Mouse (Mus musculus) stomach, embryonic 15.5 days (tissue): ENCODE measurements at regions not wholly inside any gene's neighbourhood (a gene's known extent, or its start where the extent isn't known, plus 50 kb on each side); places are given as distances from the start of the nearest gene placed in this dataset.
A peak's percentile ranks its signal among the peaks of the same experiment; 100 is the strongest.

Experiments
- ATAC-seq: fragments of 200-750 bp; cut with Nextera tagmentation; 2 replicates; pipeline ENCODE4 v1.8.0; 2017; ENCODE audit warnings: low read depth, moderate number of reproducible peaks, moderate TSS enrichment; ENCODE audit not compliant: insufficient read depth, low FRiP score
- H3K27ac ChIP-seq: fragments of 300-500 bp; sonication (generic); 2 replicates; pipeline ENCODE4 v1.5.1; 2015; ENCODE audit warnings: mild to moderate bottlenecking, inconsistent platforms
- H3K27me3 ChIP-seq: fragments of 300-500 bp; sonication (generic); replicated peaks from 2 replicates; pipeline ENCODE4 v1.6.1; 2015; ENCODE audit warnings: inconsistent platforms
- H3K36me3 ChIP-seq: fragments of 300-500 bp; sonication (generic); 2 replicates; pipeline ENCODE4 v1.6.1; 2015; ENCODE audit warnings: inconsistent platforms
- H3K4me1 ChIP-seq: fragments of 300-500 bp; sonication (generic); 2 replicates; pipeline ENCODE4 v1.6.1; 2015; ENCODE audit warnings: inconsistent platforms
- H3K4me2 ChIP-seq: fragments of 300-500 bp; sonication (generic); 2 replicates; pipeline ENCODE4 v1.6.1; 2015; ENCODE audit warnings: mild to moderate bottlenecking, inconsistent platforms
- H3K4me3 ChIP-seq: fragments of 300-500 bp; sonication (generic); replicated peaks from 2 replicates; pipeline ENCODE4 v1.5.1; 2015; ENCODE audit warnings: inconsistent platforms
- H3K9ac ChIP-seq: fragments of 300-500 bp; sonication (generic); 2 replicates; pipeline ENCODE4 v1.6.1; 2015; ENCODE audit warnings: inconsistent platforms
- H3K9me3 ChIP-seq: fragments of 300-500 bp; sonication (generic); 2 replicates; pipeline ENCODE4 v1.6.1; 2016; ENCODE audit warnings: inconsistent platforms
- WGBS: fragments of 180-500 bp; shearing (Covaris S2); methylation state at CpG from one replicate; pipeline ENCODE4 v1.1.7; 2015; 5-methylcytosine and 5-hydroxymethylcytosine counted together

DNA sequence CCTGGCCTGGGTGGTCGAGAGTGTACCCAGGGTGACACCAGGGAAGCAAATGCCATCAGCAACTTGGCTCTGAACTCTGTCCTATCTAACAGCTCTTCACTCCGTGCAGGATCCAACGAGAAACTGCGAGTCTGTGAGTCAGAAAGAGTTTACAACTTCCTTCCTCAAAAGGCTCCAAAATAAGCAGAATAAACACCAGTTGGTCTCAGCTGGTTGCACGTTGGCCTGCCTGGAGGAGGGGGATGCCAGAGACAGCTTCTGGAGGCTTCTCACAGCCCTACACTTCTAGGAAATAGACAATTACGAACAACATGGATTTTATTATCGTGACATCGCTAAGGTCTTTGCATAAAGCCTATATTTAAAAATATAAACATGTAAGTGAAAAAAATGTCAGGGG, 133.4 kb upstream of the Pkdcc start:
- Histone ChIP-seq H3K4me1 (peaks cover 34% of the 10 kb centered on the region), H3K9ac (no peak overlapping the region), H3K4me2 (no peak overlapping the region), H3K9me3 (no peaks in the 10 kb centered on the region), H3K36me3 (no peaks in the 10 kb centered on the region), H3K27ac (peak overlapping the region; percentile 71), H3K4me3 (no peak overlapping the region), H3K27me3 (no peaks in the 10 kb centered on the region)
- no peak; the same call in 1 of the 2 replicates for ATAC-seq
- 28% methylated on average over 8 of the region's 8 CpGs for WGBS

DNA sequence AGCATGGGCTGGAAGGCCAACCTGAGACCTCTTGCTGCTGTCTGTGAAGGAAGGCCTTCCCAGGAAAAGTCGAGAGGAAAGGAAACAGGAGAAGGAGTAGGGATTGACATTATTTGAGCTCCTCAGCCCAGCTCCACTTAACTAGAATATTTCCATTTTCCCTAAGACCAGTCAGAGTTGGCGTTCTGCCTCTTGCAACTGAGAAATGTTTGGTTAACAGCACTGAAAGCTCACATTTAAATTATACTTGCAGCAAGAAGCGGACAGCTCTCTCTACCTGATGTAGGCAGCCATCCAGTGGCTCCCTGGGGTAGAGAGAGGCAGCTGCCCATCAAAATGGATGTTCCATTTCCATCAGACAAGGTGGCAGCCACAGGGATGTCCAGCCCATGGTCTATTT, 131.6 kb upstream of the Pkdcc start:
- H3K9ac ChIP-seq, result no peak overlapping the region
- H3K4me3 ChIP-seq, result no peak overlapping the region
- no peaks in the 10 kb centered on the region for H3K36me3 ChIP-seq
- peak overlapping the region; percentile 82 for H3K27ac ChIP-seq
- H3K9me3 ChIP-seq, result no peaks in the 10 kb centered on the region
- peaks cover 23% of the 10 kb centered on the region for H3K4me1 ChIP-seq
- H3K27me3 ChIP-seq, result no peaks in the 10 kb centered on the region
- WGBS, result 38% methylated on average over 3 of the region's 3 CpGs
- no peak overlapping the region for H3K4me2 ChIP-seq
- no peak for ATAC-seq

DNA sequence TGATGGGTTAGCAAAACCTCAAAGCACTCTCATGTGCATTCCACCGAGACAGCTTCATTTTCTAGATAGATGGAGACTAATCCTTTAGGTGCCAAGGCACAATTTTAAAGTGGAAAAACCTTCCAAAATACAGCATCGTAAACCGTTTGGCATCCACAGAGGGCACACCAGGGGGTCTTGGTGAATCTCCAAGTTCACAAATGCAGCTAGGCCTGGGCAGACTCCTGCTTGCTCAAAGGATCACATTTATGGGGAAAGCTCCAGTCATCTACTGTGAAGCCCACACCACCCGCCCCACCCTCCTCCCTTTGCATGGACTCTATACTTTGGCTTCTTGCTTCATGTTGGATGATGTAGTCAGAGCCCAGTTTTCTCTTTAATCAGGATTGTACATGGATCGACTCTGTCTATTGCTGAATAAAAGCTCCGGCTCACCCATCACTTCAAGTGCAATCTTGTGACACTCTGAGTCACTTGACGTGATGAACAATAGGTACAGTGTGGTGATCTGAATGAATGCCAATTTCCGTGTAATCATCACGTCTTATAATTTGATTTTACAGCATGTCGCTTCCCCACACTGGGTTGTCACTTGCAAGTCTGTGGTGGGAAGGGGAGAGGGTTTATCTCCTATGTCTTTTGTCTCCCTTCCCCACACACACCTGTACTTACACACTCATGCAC, 129.2 kb upstream of the Pkdcc start:
- 82% methylated on average over 10 of the region's 10 CpGs for WGBS
- no peak overlapping the region for H3K27ac ChIP-seq
- no peaks in the 10 kb centered on the region for H3K36me3 ChIP-seq
- H3K4me3 ChIP-seq, result no peak overlapping the region
- ATAC-seq, result no peak
- no peak overlapping the region for H3K4me2 ChIP-seq
- no peaks in the 10 kb centered on the region for H3K27me3 ChIP-seq
- H3K4me1 ChIP-seq, result peaks cover 19% of the 10 kb centered on the region
- H3K9ac ChIP-seq, result no peak overlapping the region
- no peaks in the 10 kb centered on the region for H3K9me3 ChIP-seq

DNA sequence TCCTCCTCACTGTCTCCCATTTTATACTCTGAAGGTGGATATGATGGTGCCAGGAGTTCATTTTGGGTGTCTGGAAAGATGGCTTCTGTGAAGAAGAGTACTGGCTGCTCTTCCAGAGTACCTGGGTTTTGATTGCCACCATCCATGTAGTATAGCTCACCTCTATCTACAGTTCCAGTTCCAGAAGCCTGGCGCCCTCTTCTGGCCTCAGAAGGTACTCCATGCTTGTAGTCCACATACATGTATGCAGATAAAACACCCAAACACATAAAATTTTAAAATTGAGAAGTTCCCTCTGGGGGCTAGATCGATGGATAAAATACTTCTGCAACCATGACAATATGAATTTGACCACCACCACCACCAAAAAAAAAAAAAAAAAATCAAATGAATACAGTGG, 128.4 kb upstream of the Pkdcc start:
- H3K36me3 ChIP-seq, result no peaks in the 10 kb centered on the region
- H3K27ac ChIP-seq, result no peak overlapping the region
- no peak for ATAC-seq
- peaks cover 19% of the 10 kb centered on the region for H3K4me1 ChIP-seq
- no peaks in the 10 kb centered on the region for H3K9me3 ChIP-seq
- H3K27me3 ChIP-seq, result no peaks in the 10 kb centered on the region
- no peak overlapping the region for H3K4me3 ChIP-seq
- H3K9ac ChIP-seq, result no peak overlapping the region
- 78% methylated on average over 2 of the region's 2 CpGs for WGBS
- no peak overlapping the region for H3K4me2 ChIP-seq

DNA sequence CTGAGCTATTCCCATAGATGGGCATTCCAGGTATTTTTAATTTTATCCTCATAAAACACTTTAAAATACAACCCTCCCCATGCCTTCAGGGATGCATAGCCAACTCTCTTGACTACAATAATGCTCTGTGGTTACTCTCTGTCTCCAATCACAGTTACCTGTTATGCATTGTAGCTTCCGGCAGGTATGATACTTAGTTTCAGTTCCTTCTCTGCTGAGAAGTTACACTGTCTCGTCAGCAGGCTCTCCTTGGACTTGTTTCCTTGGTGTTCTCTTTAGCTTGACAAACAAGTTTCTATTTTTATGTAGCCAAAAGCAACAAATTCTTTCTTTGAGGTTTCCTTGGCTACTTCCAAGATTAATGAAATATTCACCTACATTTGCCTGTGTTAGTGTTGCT, 126.6 kb upstream of the Pkdcc start:
- ATAC-seq, result no peak
- Histone ChIP-seq H3K27me3 (no peaks in the 10 kb centered on the region), H3K9me3 (no peaks in the 10 kb centered on the region), H3K27ac (no peak overlapping the region), H3K4me1 (peaks cover 7% of the 10 kb centered on the region; the same call in 1 of the 2 replicates), H3K36me3 (no peaks in the 10 kb centered on the region), H3K4me2 (no peak overlapping the region), H3K4me3 (no peak overlapping the region), H3K9ac (no peak overlapping the region)
- 78% methylated on average over 2 of the region's 2 CpGs for WGBS

DNA sequence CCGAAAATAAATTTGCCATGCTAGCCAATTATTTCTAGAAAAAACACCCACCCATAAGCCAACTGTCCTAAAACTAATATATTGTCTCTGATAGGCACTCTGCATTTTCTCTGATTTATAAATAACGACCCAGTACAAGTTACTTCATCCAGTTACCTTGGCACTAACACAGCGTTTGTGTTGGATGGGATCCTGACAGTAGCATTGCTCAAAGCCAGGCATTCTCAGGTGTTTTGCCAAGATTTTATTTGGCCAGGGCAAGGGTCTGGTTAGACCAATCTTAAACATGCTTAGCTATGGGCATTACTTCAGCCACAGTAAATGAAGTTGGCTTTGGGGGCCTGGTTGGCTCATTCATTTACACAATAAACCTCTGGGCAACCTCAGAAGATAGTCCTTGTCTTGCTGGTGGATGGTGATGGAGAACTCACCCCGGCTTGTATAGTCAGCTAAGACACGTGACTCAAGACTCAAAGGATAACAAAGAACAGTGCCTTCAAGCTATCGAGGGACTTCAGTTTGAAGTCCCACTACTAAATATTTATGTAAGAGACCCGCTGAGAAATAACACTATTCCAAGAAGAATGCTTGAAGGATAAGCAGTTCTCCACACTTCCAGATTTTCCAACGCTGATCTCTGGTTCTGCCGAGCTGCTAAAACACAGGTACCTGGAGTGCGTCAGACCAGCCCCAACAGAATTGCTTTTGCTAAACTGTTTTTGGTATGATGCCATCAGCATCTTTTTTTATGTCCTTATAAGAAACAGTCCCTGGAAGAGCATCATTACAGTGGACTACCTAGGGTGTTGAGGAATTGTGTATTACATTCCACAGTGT, 125.0 kb upstream of the Pkdcc start:
- peak; percentile 45; the same call in 1 of the 2 replicates for ATAC-seq
- Histone ChIP-seq H3K4me2 (no peak overlapping the region), H3K36me3 (no peaks in the 10 kb centered on the region), H3K9me3 (no peaks in the 10 kb centered on the region), H3K27ac (peak overlapping the region; percentile 41; the same call in 1 of the 2 replicates), H3K27me3 (no peaks in the 10 kb centered on the region), H3K4me1 (no peaks in the 10 kb centered on the region), H3K9ac (no peak overlapping the region), H3K4me3 (no peak overlapping the region)
- WGBS, result 47% methylated on average over 10 of the region's 10 CpGs

DNA sequence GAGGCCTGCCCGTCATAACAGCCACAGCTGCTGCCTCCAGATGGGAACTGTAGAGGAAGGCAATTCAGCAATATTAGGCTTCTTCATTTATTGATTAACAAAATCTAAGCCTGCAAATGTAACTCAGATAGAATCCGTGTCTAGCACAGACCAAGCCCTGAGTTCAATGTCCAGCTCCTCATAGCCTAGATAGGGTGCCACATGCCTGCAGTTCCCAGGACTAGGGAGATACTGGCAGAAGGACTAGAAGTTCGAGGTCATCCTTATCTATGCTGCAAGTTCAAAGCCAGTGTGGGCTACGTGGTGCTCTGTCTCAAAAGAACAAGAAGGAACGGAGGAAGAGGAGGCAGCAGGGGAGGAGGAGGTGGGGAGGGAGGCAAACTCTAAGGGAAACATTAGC, 121.2 kb upstream of the Pkdcc start:
- Histone ChIP-seq H3K36me3 (no peaks in the 10 kb centered on the region), H3K9me3 (no peaks in the 10 kb centered on the region), H3K27ac (no peak overlapping the region), H3K27me3 (no peaks in the 10 kb centered on the region), H3K4me2 (no peak overlapping the region), H3K9ac (no peak overlapping the region), H3K4me3 (no peak overlapping the region), H3K4me1 (no peaks in the 10 kb centered on the region)
- no peak for ATAC-seq
- WGBS, result 68% methylated on average over 5 of the region's 5 CpGs

DNA sequence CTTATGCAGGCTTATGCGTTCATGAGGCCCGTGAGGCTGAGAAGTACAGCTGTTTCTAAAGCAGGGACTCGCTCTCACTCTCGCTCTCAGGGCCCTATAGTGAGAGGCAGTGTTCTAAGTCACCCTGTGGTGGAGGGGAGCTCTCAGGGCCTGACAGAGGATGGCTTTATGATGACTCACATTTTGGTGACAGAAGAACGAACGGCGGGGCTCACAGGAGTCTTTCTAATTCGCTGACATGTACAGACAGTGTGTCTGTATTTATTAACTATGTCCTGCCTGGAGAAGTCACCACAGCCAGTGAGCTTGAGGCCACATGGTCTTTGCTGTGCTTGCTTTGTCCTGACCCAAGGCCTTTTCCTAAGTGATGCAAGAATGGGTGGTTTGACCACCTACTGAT, 118.6 kb upstream of the Pkdcc start:
- Histone ChIP-seq H3K36me3 (no peaks in the 10 kb centered on the region), H3K27me3 (no peaks in the 10 kb centered on the region), H3K9me3 (no peaks in the 10 kb centered on the region), H3K4me2 (no peak overlapping the region), H3K4me1 (no peaks in the 10 kb centered on the region), H3K4me3 (no peak overlapping the region), H3K9ac (no peak overlapping the region), H3K27ac (no peak overlapping the region)
- 47% methylated on average over 8 of the region's 8 CpGs for WGBS
- no peak for ATAC-seq

DNA sequence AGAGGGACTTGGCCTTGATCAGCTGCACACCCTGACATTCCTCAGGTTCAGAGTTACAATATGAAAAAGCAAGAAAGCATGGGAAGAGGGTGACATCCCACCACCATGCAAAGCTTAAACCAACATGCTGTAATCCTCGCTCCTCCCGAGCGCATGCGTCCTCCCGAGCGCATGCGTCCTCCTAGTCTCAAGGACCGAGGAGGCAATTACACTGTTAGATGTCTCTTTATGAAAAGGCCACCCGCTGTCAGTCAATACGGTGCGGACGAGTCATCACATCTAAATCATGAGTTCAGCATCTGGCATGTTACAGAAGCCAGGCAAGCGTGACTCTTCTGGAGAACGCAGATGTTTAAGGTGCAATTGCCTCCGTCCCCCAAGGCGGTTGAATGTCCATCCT, 117.1 kb upstream of the Pkdcc start:
- H3K4me1 ChIP-seq, result peaks cover 7% of the 10 kb centered on the region; the same call in 1 of the 2 replicates
- no peak overlapping the region for H3K4me3 ChIP-seq
- ATAC-seq, result no peak
- no peaks in the 10 kb centered on the region for H3K9me3 ChIP-seq
- H3K36me3 ChIP-seq, result no peaks in the 10 kb centered on the region
- no peak overlapping the region for H3K27ac ChIP-seq
- no peaks in the 10 kb centered on the region for H3K27me3 ChIP-seq
- no peak overlapping the region for H3K4me2 ChIP-seq
- 89% methylated on average over 16 of the region's 16 CpGs for WGBS
- H3K9ac ChIP-seq, result no peak overlapping the region

DNA sequence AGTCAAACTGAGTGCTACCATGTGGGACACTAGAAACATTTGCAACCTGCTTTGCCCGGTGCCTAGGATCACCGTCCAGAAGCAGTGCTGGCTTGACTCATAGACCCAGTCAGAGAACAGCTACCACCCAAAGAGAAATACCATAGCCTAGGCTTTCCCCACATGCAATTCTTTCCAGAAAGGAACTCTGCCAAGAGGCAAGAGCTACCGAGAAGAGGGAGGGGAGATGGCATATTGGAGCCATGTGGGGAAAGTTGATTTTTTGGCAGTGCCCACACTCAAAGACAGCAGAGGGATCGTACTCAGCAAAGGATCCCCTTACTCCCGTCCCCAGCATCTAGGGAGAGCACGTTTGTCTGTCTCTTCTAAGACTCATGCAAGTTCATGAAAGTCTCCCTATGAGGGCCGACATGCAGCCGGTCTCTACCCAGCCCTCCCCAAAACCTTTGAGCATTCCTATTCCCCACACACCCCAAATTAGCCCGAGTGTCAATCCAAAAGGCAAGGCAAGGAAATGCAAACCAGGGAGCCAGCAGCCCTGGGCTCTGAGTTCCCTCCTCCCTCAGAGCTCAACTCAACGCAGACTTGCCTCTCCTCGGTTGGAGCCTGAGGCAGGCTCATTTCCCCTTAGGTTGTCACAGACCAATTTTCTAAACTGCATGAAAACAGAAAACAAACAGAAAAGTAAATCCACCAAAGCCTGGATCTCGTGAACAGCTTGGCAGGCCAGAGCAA, 116.2 kb upstream of the Pkdcc start:
- H3K4me1 ChIP-seq, result peaks cover 9% of the 10 kb centered on the region; the same call in 1 of the 2 replicates
- no peak overlapping the region for H3K4me2 ChIP-seq
- no peaks in the 10 kb centered on the region for H3K9me3 ChIP-seq
- H3K4me3 ChIP-seq, result no peak overlapping the region
- ATAC-seq, result no peak
- no peak overlapping the region for H3K27ac ChIP-seq
- no peaks in the 10 kb centered on the region for H3K27me3 ChIP-seq
- H3K36me3 ChIP-seq, result no peaks in the 10 kb centered on the region
- no peak overlapping the region for H3K9ac ChIP-seq
- 72% methylated on average over 12 of the region's 12 CpGs for WGBS

DNA sequence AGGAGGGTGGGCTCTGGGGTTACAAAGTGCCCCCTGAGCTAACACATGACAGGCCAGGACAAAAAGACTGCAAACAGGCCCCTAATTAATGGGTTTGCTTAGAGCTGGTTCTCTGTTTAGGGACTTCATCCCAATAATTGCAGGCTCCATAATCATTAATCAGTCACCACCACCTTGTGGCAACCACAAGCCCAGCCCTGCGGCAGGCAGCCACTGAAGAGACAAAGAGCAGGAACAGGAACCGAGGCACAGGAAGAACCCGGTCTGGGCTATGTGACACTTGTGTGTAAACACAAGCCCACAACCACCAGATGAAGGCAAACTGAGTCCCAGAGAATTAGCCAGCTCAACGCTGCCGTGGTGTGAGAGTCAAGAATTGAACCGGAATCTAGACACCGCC, 114.1 kb upstream of the Pkdcc start:
- Histone ChIP-seq H3K27ac (no peak overlapping the region), H3K9ac (no peak overlapping the region), H3K4me2 (no peak overlapping the region), H3K4me1 (peaks cover 9% of the 10 kb centered on the region; the same call in 1 of the 2 replicates), H3K36me3 (no peaks in the 10 kb centered on the region), H3K4me3 (no peak overlapping the region), H3K27me3 (no peaks in the 10 kb centered on the region), H3K9me3 (no peaks in the 10 kb centered on the region)
- ATAC-seq, result no peak
- WGBS, result 52% methylated on average over 7 of the region's 7 CpGs

DNA sequence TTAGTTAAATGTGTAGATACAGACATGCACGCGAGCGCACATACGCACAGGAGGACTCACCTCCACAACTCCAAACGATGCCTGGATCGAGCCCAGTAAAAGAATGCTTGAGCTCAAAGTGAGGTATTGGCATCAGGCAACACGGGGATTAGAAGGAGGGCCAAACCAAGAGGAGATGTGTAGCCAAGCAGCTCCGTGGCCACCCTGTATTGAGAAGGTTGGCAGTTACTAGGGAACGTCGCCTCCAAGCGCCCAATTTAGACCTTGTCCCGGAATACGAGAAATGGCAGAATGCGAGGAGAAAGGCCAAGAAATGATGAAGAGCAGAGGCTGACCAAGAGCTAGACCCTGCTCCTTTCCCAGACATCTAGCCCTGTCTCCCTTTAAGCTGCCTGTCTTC, 113.3 kb upstream of the Pkdcc start:
- Histone ChIP-seq H3K4me1 (peaks cover 9% of the 10 kb centered on the region; the same call in 1 of the 2 replicates), H3K27me3 (no peaks in the 10 kb centered on the region), H3K9me3 (no peaks in the 10 kb centered on the region), H3K36me3 (no peaks in the 10 kb centered on the region), H3K27ac (no peak overlapping the region), H3K9ac (no peak overlapping the region), H3K4me2 (no peak overlapping the region), H3K4me3 (no peak overlapping the region)
- 82% methylated on average over 14 of the region's 14 CpGs for WGBS
- no peak for ATAC-seq
